Mouse (Mus musculus) cerebellum, adult 18-20 months (tissue): ENCODE measurements around the gene Psma1.
A peak's percentile ranks its signal among the peaks of the same experiment; 100 is the strongest.

Experiments used
- DNase-seq, 2 experiments: peaks; one replicate each; pipeline ENCODE4 v3.0.0; 2021

Psma1 gene

GRCm38 (mm10) chr7:114275372-114276004, 430 bp downstream of the Psma1 start:
- DNase-seq: no peak

- DNase-seq: no peak
Observed at GRCm38 (mm10) chr7:114268446-114268845, 7.5 kb downstream of the Psma1 start.

GRCm38 (mm10) chr7:114253885-114254833, 21.8 kb downstream of the Psma1 start, which contains the start of gene Copb1:
Gene Copb1 (minus strand): TSS chr7:114254711.
- peak; percentile 94 to 95 for DNase-seq

GRCm38 (mm10) chr7:114251684-114252083, 24.2 kb downstream of the Psma1 start:
- DNase-seq: no peak

- DNase-seq: no peak
Observed at GRCm38 (mm10) chr7:114233980-114234379, 41.9 kb downstream of the Psma1 start.

- no peak for DNase-seq
Observed at GRCm38 (mm10) chr7:114232982-114233381, 42.9 kb downstream of the Psma1 start.

- no peak for DNase-seq
Observed at GRCm38 (mm10) chr7:114231857-114232256, 44.1 kb downstream of the Psma1 start.

GRCm38 (mm10) chr7:114226521-114226920, 49.4 kb downstream of the Psma1 start:
- no peak for DNase-seq

- no peak for DNase-seq
Observed at GRCm38 (mm10) chr7:114220433-114220832, 55.5 kb downstream of the Psma1 start.

GRCm38 (mm10) chr7:114216908-114217307, 59.0 kb downstream of the Psma1 start:
- no peak for DNase-seq
